Comparison of ENCODE assay signal across 8 mouse cellular contexts in genomic region chr17:35994175-35994878, GRCm38 (mm10). TPM values are rescaled to one million over a fixed set of nuclear protein-coding genes. Genes with fewer than 3 reads are reported as not detected.
DNase-seq lines count a peak whose midpoint lies in the region; ATAC-seq and TF ChIP-seq lines count a peak whose summit lies in the region.

No protein-coding gene starts in this region.

- DNase-seq in CH12.LX (ENCODE audit: extremely low read depth) = peak; percentile 92
- DNase-seq in c-Kit-positive CD71-positive TER-119-negative erythroid progenitor cells, embryonic 14.5 days (ENCODE audit: low read depth) = peak; percentile 79
- peak; percentile 75 for DNase-seq in heart, postnatal 0 days (ENCODE audit: low spot score)
- DNase-seq in kidney, postnatal 36 days = peak; percentile 89 to 90
- DNase-seq in stomach, postnatal 0 days (ENCODE audit: low spot score) = peak; percentile 81

- no peak for TF ChIP-seq EP300 in CH12.LX (IDR thresholded peaks at IDR 0.05; ENCODE audit: low read length)
- TF ChIP-seq EP300 in heart, postnatal 0 days (IDR thresholded peaks at IDR 0.05; ENCODE audit: low read depth) = no peak
- no peak for TF ChIP-seq EP300 in stomach, postnatal 0 days (optimal IDR thresholded peaks at IDR 0.05)

- peaks cover 4 to 10% of the 10 kb centered on the region in 2 experiments; a peak in 2 of 4 replicates for H3K4me1 ChIP-seq in CH12.LX (ENCODE audit: control insufficient read depth in 1 of 2, insufficient read depth in 2 of 2)
- peaks cover 23% of the 10 kb centered on the region for H3K4me1 ChIP-seq in forebrain, embryonic 12.5 days
- peaks cover 12% of the 10 kb centered on the region for H3K4me1 ChIP-seq in heart, postnatal 0 days (ENCODE audit: control insufficient read depth, insufficient read depth)
- peaks cover 49% of the 10 kb centered on the region for H3K4me1 ChIP-seq in liver, embryonic 15.5 days (replicated peaks)
- peaks cover 13% of the 10 kb centered on the region for H3K4me1 ChIP-seq in neural tube, embryonic 12.5 days
- H3K4me1 ChIP-seq in stomach, postnatal 0 days (replicated peaks; ENCODE audit: control insufficient read depth, insufficient read depth) = 0 out of 2 replicates have a peak, but pooled peaks cover 2% of the 10 kb centered on the region

- H3K9ac ChIP-seq in CH12.LX (ENCODE audit: insufficient read depth, low read depth) = peak overlapping the region; percentile 96
- H3K9ac ChIP-seq in forebrain, embryonic 12.5 days = peak overlapping the region; percentile 66
- peak overlapping the region; percentile 62 for H3K9ac ChIP-seq in heart, postnatal 0 days (replicated peaks; ENCODE audit: low read depth, low read length)
- peak overlapping the region; percentile 68 for H3K9ac ChIP-seq in liver, embryonic 15.5 days
- peak overlapping the region; percentile 44 for H3K9ac ChIP-seq in neural tube, embryonic 12.5 days
- peak overlapping the region; percentile 38 for H3K9ac ChIP-seq in stomach, postnatal 0 days (ENCODE audit: low read length)

- in situ Hi-C loops in CH12.LX (cut with MboI; ENCODE audit: low pct_ligation_motif_present, low pct_unique_long_range_greater_than_20kb, low sequenced_read_pairs) = no loop called here

- dilution Hi-C loops in CH12.LX (cut with MboI; ENCODE audit: extremely low pct_ligation_motif_present, extremely low pct_unique_long_range_greater_than_20kb, low sequenced_read_pairs) = no loop called here

- no peak for TF ChIP-seq RAD21 in CH12.LX (IDR thresholded peaks at IDR 0.05; ENCODE audit: low read depth, low read length)

- peak; percentile 71 for ATAC-seq in forebrain, embryonic 12.5 days (ENCODE audit: low FRiP score)
- ATAC-seq in heart, postnatal 0 days (ENCODE audit: insufficient read depth, low read depth) = peak; percentile 60
- ATAC-seq in liver, embryonic 15.5 days (ENCODE audit: insufficient read depth) = peak; percentile 56
- peak; percentile 79 for ATAC-seq in neural tube, embryonic 12.5 days (ENCODE audit: low FRiP score, low read depth)
- peak; percentile 69 for ATAC-seq in stomach, postnatal 0 days (ENCODE audit: low FRiP score, low TSS enrichment)

- H3K4me3 ChIP-seq in CH12.LX (replicated peaks in 1 of 3; ENCODE audit: low read depth in 2 of 3, low read length in 2 of 3, poor library complexity in 1 of 3) = peak overlapping the region; percentile 69 to 73 (median 69)
- H3K4me3 ChIP-seq in forebrain, embryonic 12.5 days (replicated peaks) = peak overlapping the region; percentile 62
- peak overlapping the region; percentile 64 for H3K4me3 ChIP-seq in heart, postnatal 0 days (ENCODE audit: low read depth, low read length)
- H3K4me3 ChIP-seq in liver, embryonic 15.5 days (replicated peaks) = peak overlapping the region; percentile 70
- peak overlapping the region; percentile 52 for H3K4me3 ChIP-seq in neural tube, embryonic 12.5 days
- H3K4me3 ChIP-seq in stomach, postnatal 0 days (ENCODE audit: low read depth, low read length) = peak overlapping the region; percentile 42

- H3K79me2 ChIP-seq in CH12.LX (replicated peaks; ENCODE audit: control insufficient read depth, extremely low read depth, insufficient read depth, poor library complexity, severe bottlenecking) = peaks cover 24% of the 10 kb centered on the region

- H3K9me3 ChIP-seq in CH12.LX (replicated peaks; ENCODE audit: low read length) = no peaks in the 10 kb centered on the region
- H3K9me3 ChIP-seq in forebrain, embryonic 12.5 days = no peaks in the 10 kb centered on the region
- no peaks in the 10 kb centered on the region for H3K9me3 ChIP-seq in heart, postnatal 0 days (replicated peaks; ENCODE audit: control insufficient read depth, low read length)
- no peaks in the 10 kb centered on the region for H3K9me3 ChIP-seq in liver, embryonic 15.5 days (replicated peaks)
- H3K9me3 ChIP-seq in neural tube, embryonic 12.5 days = no peaks in the 10 kb centered on the region
- no peaks in the 10 kb centered on the region for H3K9me3 ChIP-seq in stomach, postnatal 0 days (ENCODE audit: control insufficient read depth, low read length)

- H3K36me3 ChIP-seq in CH12.LX (replicated peaks in 1 of 2; ENCODE audit: control insufficient read depth in 1 of 2, insufficient read depth in 1 of 2, low read length in 1 of 2) = peaks cover 0 to 12% of the 10 kb centered on the region in 2 experiments
- H3K36me3 ChIP-seq in forebrain, embryonic 12.5 days (replicated peaks) = peaks cover 4% of the 10 kb centered on the region; the same call in 1 of the 2 replicates
- H3K36me3 ChIP-seq in heart, postnatal 0 days (replicated peaks; ENCODE audit: control insufficient read depth, insufficient read depth, low read length) = 0 out of 2 replicates have a peak, but pooled peaks cover under 1% of the 10 kb centered on the region
- H3K36me3 ChIP-seq in liver, embryonic 15.5 days (replicated peaks) = no peaks in the 10 kb centered on the region
- H3K36me3 ChIP-seq in neural tube, embryonic 12.5 days = peaks cover 4% of the 10 kb centered on the region; the same call in 1 of the 2 replicates
- H3K36me3 ChIP-seq in stomach, postnatal 0 days (ENCODE audit: control insufficient read depth, insufficient read depth, low read length) = no peaks in the 10 kb centered on the region; the same call in 1 of the 2 replicates

- 3% methylated on average over 31 of the region's 31 CpGs for WGBS in forebrain, embryonic 12.5 days
- WGBS in heart, postnatal 0 days = 2% methylated on average over 31 of the region's 31 CpGs
- WGBS in liver, embryonic 15.5 days (ENCODE audit: insufficient replicate concordance) = 2% methylated on average over 31 of the region's 31 CpGs
- 4% methylated on average over 31 of the region's 31 CpGs for WGBS in neural tube, embryonic 12.5 days
- 4% methylated on average over 31 of the region's 31 CpGs for WGBS in stomach, postnatal 0 days

- TF ChIP-seq POLR2A in CH12.LX (IDR thresholded peaks at IDR 0.05; ENCODE audit: low read depth, low read length) = peak; percentile 92

- H3K27ac ChIP-seq in CH12.LX (ENCODE audit: insufficient read depth, low read depth) = peak overlapping the region; percentile 60
- H3K27ac ChIP-seq in forebrain, embryonic 12.5 days = peak overlapping the region; percentile 47; the same call in 1 of the 2 replicates
- peak overlapping the region; percentile 73 for H3K27ac ChIP-seq in heart, postnatal 0 days (ENCODE audit: low read depth)
- H3K27ac ChIP-seq in liver, embryonic 15.5 days (replicated peaks) = peak overlapping the region; percentile 86
- no peak overlapping the region for H3K27ac ChIP-seq in neural tube, embryonic 12.5 days
- peak overlapping the region; percentile 0; the same call in 1 of the 2 replicates for H3K27ac ChIP-seq in stomach, postnatal 0 days (replicated peaks)

- TF ChIP-seq CTCF in CH12.LX (conservative IDR thresholded peaks at IDR 0.05 in 1 of 2, IDR thresholded peaks at IDR 0.05 in 1 of 2; ENCODE audit: low read depth in 2 of 2, low read length in 2 of 2) = no peak
- no peak for TF ChIP-seq CTCF in heart, postnatal 0 days (IDR thresholded peaks at IDR 0.05; ENCODE audit: low read depth)
- no peak for TF ChIP-seq CTCF in stomach, postnatal 0 days (IDR thresholded peaks at IDR 0.05; ENCODE audit: low read depth)

- peak overlapping the region; percentile 85; the same call in 1 of the 2 replicates for H3K4me2 ChIP-seq in CH12.LX (ENCODE audit: insufficient read depth, low read depth, poor library complexity, severe bottlenecking)
- H3K4me2 ChIP-seq in forebrain, embryonic 12.5 days = peak overlapping the region; percentile 74
- peak overlapping the region; percentile 76 for H3K4me2 ChIP-seq in heart, postnatal 0 days (ENCODE audit: low read depth, low read length)
- peak overlapping the region; percentile 77 for H3K4me2 ChIP-seq in liver, embryonic 15.5 days
- peak overlapping the region; percentile 69 for H3K4me2 ChIP-seq in neural tube, embryonic 12.5 days (replicated peaks)
- peak overlapping the region; percentile 70 for H3K4me2 ChIP-seq in stomach, postnatal 0 days (replicated peaks; ENCODE audit: low read depth)

- H3K27me3 ChIP-seq in CH12.LX (replicated peaks) = no peaks in the 10 kb centered on the region
- H3K27me3 ChIP-seq in forebrain, embryonic 12.5 days = no peaks in the 10 kb centered on the region
- no peaks in the 10 kb centered on the region for H3K27me3 ChIP-seq in heart, postnatal 0 days (ENCODE audit: control insufficient read depth, insufficient read depth, low read length)
- H3K27me3 ChIP-seq in liver, embryonic 15.5 days = no peaks in the 10 kb centered on the region
- no peaks in the 10 kb centered on the region for H3K27me3 ChIP-seq in neural tube, embryonic 12.5 days (replicated peaks)
- H3K27me3 ChIP-seq in stomach, postnatal 0 days (ENCODE audit: control insufficient read depth, insufficient read depth, low read length) = no peaks in the 10 kb centered on the region

RNA-seq across cellular contexts. Expression of gene Prr3, which starts 14.3 kb away (rescaled TPM):
- total RNA-seq in CH12.LX (2012; rRNA removed) = 5.5 and 8.3 TPM in 2 replicates
- 2.3 and 4.0 TPM in 2 replicates for total RNA-seq in CH12.LX (2014; rRNA removed)
- polyA plus RNA-seq in CH12.LX (2012; ENCODE audit: insufficient read length, low read depth) = 30.6 and 32.0 TPM in 2 replicates
- 52.1 and 56.8 TPM in 2 replicates for polyA plus RNA-seq in forebrain, embryonic 12.5 days (2016; fragmentation: Nextera tagmentation; extraction: Ambion mirVana)
- 0.61 and 20.4 TPM in 2 replicates for total RNA-seq in heart, postnatal 0 days (2014; rRNA removed; ENCODE audit: low replicate concordance)
- polyA plus RNA-seq in heart, postnatal 0 days (2015; fragmentation: Nextera tagmentation; extraction: Ambion mirVana) = 6.7 and 8.6 TPM in 2 replicates
- polyA plus RNA-seq in liver, embryonic 15.5 days (2015; fragmentation: Nextera tagmentation; extraction: Ambion mirVana) = 5.5 and 6.8 TPM in 2 replicates
- polyA plus RNA-seq in neural tube, embryonic 12.5 days (2016; fragmentation: Nextera tagmentation; extraction: Ambion mirVana) = 50.9 and 56.1 TPM in 2 replicates
- polyA plus RNA-seq in stomach, postnatal 0 days (2015; fragmentation: Nextera tagmentation; extraction: Ambion mirVana) = 10.8 and 10.9 TPM in 2 replicates

RNA-seq across cellular contexts. Expression of gene Gnl1, which starts 14.7 kb away (rescaled TPM):
- total RNA-seq in CH12.LX (2012; rRNA removed) = 24.3 and 29.0 TPM in 2 replicates
- 15.9 and 18.7 TPM in 2 replicates for total RNA-seq in CH12.LX (2014; rRNA removed)
- polyA plus RNA-seq in CH12.LX (2012; ENCODE audit: insufficient read length, low read depth) = 33.4 and 41.1 TPM in 2 replicates
- 57.9 and 58.4 TPM in 2 replicates for polyA plus RNA-seq in forebrain, embryonic 12.5 days (2016; fragmentation: Nextera tagmentation; extraction: Ambion mirVana)
- total RNA-seq in heart, postnatal 0 days (2014; rRNA removed; ENCODE audit: low replicate concordance) = 18.7 and 27.2 TPM in 2 replicates
- polyA plus RNA-seq in heart, postnatal 0 days (2015; fragmentation: Nextera tagmentation; extraction: Ambion mirVana) = 26.2 and 30.0 TPM in 2 replicates
- polyA plus RNA-seq in liver, embryonic 15.5 days (2015; fragmentation: Nextera tagmentation; extraction: Ambion mirVana) = 9.3 and 10.8 TPM in 2 replicates
- polyA plus RNA-seq in neural tube, embryonic 12.5 days (2016; fragmentation: Nextera tagmentation; extraction: Ambion mirVana) = 53.3 and 53.5 TPM in 2 replicates
- 24.6 and 25.1 TPM in 2 replicates for polyA plus RNA-seq in stomach, postnatal 0 days (2015; fragmentation: Nextera tagmentation; extraction: Ambion mirVana)

RNA-seq across cellular contexts. Expression of gene Abcf1, which starts 24.8 kb away (rescaled TPM):
- total RNA-seq in CH12.LX (2012; rRNA removed) (110 and 136 TPM in 2 replicates), CH12.LX (2014; rRNA removed) (52.8 and 52.9 TPM in 2 replicates)
- polyA plus RNA-seq in CH12.LX (2012; ENCODE audit: insufficient read length, low read depth) = 290 and 352 TPM in 2 replicates
- polyA plus RNA-seq in forebrain, embryonic 12.5 days (2016; fragmentation: Nextera tagmentation; extraction: Ambion mirVana) = 117 and 118 TPM in 2 replicates
- total RNA-seq in heart, postnatal 0 days (2014; rRNA removed; ENCODE audit: low replicate concordance) = 44.0 and 47.0 TPM in 2 replicates
- 68.5 and 74.5 TPM in 2 replicates for polyA plus RNA-seq in heart, postnatal 0 days (2015; fragmentation: Nextera tagmentation; extraction: Ambion mirVana)
- polyA plus RNA-seq in liver, embryonic 15.5 days (2015; fragmentation: Nextera tagmentation; extraction: Ambion mirVana) = 37.4 and 47.0 TPM in 2 replicates
- polyA plus RNA-seq in neural tube, embryonic 12.5 days (2016; fragmentation: Nextera tagmentation; extraction: Ambion mirVana) = 105 and 112 TPM in 2 replicates
- 54.8 and 71.5 TPM in 2 replicates for polyA plus RNA-seq in stomach, postnatal 0 days (2015; fragmentation: Nextera tagmentation; extraction: Ambion mirVana)

RNA-seq across cellular contexts. Expression of gene H2-T24, which starts 26.0 kb away (rescaled TPM):
- 9.8 and 16.1 TPM in 2 replicates for total RNA-seq in CH12.LX (2012; rRNA removed)
- total RNA-seq in CH12.LX (2014; rRNA removed) = 6.6 and 7.6 TPM in 2 replicates
- 8.9 and 9.3 TPM in 2 replicates for polyA plus RNA-seq in CH12.LX (2012; ENCODE audit: insufficient read length, low read depth)
- 4.6 and 5.3 TPM in 2 replicates for polyA plus RNA-seq in forebrain, embryonic 12.5 days (2016; fragmentation: Nextera tagmentation; extraction: Ambion mirVana)
- total RNA-seq in heart, postnatal 0 days (2014; rRNA removed; ENCODE audit: low replicate concordance) = 6.2 TPM in 1 of 2 replicates, not detected in the other
- polyA plus RNA-seq in heart, postnatal 0 days (2015; fragmentation: Nextera tagmentation; extraction: Ambion mirVana) = 1.8 TPM in 2 replicates
- polyA plus RNA-seq in liver, embryonic 15.5 days (2015; fragmentation: Nextera tagmentation; extraction: Ambion mirVana) = 8.2 and 9.2 TPM in 2 replicates
- polyA plus RNA-seq in neural tube, embryonic 12.5 days (2016; fragmentation: Nextera tagmentation; extraction: Ambion mirVana) = 4.5 and 5.2 TPM in 2 replicates
- 1.0 and 1.1 TPM in 2 replicates for polyA plus RNA-seq in stomach, postnatal 0 days (2015; fragmentation: Nextera tagmentation; extraction: Ambion mirVana)

RNA-seq across cellular contexts. Expression of gene H2-T23, which starts 38.3 kb away (rescaled TPM):
- total RNA-seq in CH12.LX (2012; rRNA removed) = 21.8 and 23.0 TPM in 2 replicates
- 35.6 and 38.8 TPM in 2 replicates for total RNA-seq in CH12.LX (2014; rRNA removed)
- 42.1 and 75.0 TPM in 2 replicates for polyA plus RNA-seq in CH12.LX (2012; ENCODE audit: insufficient read length, low read depth)
- polyA plus RNA-seq in forebrain, embryonic 12.5 days (2016; fragmentation: Nextera tagmentation; extraction: Ambion mirVana) = 4.8 and 5.5 TPM in 2 replicates
- 19.2 and 34.8 TPM in 2 replicates for total RNA-seq in heart, postnatal 0 days (2014; rRNA removed; ENCODE audit: low replicate concordance)
- polyA plus RNA-seq in heart, postnatal 0 days (2015; fragmentation: Nextera tagmentation; extraction: Ambion mirVana) = 10.3 and 10.8 TPM in 2 replicates
- polyA plus RNA-seq in liver, embryonic 15.5 days (2015; fragmentation: Nextera tagmentation; extraction: Ambion mirVana) = 52.8 and 65.8 TPM in 2 replicates
- polyA plus RNA-seq in neural tube, embryonic 12.5 days (2016; fragmentation: Nextera tagmentation; extraction: Ambion mirVana) = 3.6 and 4.0 TPM in 2 replicates
- 35.9 and 40.2 TPM in 2 replicates for polyA plus RNA-seq in stomach, postnatal 0 days (2015; fragmentation: Nextera tagmentation; extraction: Ambion mirVana)

Comparison
In these comparisons a context has a peak if more than half of its experiments do, and no peak if none do; other contexts are left out.
1. H3K9ac ChIP-seq: peak in every context shown above with its lines; median percentile 96 in CH12.LX; 68 in liver, embryonic 15.5 days; 66 in forebrain, embryonic 12.5 days; 62 in heart, postnatal 0 days; 44 in neural tube, embryonic 12.5 days; 38 in stomach, postnatal 0 days.